Mouse (Mus musculus): ENCODE results near the gene Gimap4. TPM values are rescaled to one million over a fixed set of nuclear protein-coding genes. Genes with fewer than 3 reads are reported as not detected.
A peak's percentile ranks its signal among the peaks of the same experiment; 100 is the strongest.

Gene Gimap4
- total and polyA plus RNA-seq, 2 experiments from 2014 or later = 27.1 to 37.4 TPM

DNA sequence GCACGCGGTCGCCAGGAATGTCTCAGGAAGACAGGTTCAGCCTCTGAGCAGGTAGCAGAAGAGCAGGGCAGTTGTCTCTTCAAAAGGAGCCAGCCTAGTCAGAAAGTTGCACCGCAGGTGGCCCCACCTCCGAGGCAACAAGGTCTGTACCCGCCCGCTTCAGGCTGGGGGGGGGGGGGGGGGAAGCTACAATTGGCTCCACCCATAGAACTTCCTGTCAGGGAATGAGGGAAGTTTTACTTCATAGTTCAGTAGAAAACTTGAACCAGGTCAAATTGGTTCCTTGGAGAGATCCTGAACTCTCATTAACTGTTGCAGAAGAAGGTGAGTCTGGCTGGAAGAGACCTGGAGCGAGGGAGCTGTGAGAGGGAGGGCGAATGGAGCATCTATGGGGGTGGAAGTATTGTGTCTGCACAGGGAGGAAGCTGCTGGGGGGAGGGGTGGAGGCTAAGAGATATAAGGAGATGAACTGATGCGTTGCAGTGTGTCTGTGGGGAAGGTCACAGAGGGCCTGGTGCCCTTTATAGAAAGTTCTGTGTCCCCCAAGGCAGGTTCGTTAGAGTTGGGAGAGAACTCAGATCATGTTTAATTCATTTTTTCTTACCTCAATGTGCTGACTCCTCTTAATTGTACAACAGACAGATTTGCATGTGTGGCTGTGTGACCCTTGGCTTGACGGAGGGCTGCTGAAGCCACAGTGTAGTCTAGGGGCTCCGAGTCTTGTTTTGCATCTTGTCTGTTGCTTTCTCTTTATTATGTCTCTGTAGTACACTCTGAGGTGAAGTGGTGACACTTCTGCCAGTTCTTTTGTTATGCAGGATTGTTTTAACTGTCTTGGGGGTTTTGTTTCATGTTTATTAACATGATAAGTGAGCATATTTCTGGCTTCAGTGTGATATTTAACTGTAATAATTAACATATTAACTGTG, 8.2 kb upstream of the Gimap4 start, which contains the start of gene Gimap9:
TSS of gene Gimap9 (plus strand) at position 199 of the 929 bp plus-strand sequence.
- ATAC-seq (ENCODE audit: insufficient read depth, low read depth) (0 out of 2 replicates have a peak, but pooled peaks have one; percentile 24), DNase-seq (ENCODE audit: low spot score) (peak; percentile 18)
- TF ChIP-seq EP300 (IDR thresholded peaks at IDR 0.05; ENCODE audit: low read depth) (no peak), CTCF (IDR thresholded peaks at IDR 0.05; ENCODE audit: low read depth) (no peak)

DNA sequence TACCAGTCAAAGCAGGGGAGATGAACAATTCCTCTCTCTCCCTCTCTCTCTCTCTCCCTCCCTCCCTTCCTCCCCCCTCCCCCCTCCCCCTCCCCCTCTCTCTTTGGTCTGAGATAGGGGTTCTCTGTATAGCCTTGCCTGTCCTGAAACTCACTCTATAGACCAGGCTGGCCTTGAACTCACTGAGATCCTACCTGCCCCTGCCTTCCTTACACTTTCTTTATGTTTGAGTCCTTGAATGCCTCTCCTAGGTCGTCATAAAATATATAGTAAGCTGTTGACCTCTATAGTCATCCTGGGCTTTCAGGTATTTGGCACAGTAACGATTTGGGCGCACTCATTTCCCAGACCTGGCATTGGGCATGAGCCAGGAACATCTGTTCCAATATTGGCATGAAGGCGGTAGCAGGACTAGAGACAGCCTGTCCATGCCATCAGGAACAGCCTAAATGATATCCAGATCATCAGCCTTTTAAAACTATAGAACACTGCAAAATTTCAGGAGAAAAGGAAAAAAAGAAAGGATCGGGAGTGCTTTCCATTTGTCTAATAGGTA, 7.4 kb upstream of the Gimap4 start:
- WGBS = 66% methylated on average over 5 of the region's 5 CpGs

More for the DNA sequence above, 8.2 kb upstream of the Gimap4 start, which contains the start of gene Gimap9:
- Histone ChIP-seq H3K27me3 (ENCODE audit: control insufficient read depth, insufficient read depth, low read length) (no peaks in the 10 kb centered on the region), H3K36me3 (replicated peaks; ENCODE audit: control insufficient read depth, insufficient read depth, low read length) (no peaks in the 10 kb centered on the region), H3K9me3 (replicated peaks; ENCODE audit: control insufficient read depth, low read length) (no peaks in the 10 kb centered on the region), H3K4me2 (ENCODE audit: low read depth, low read length) (peak within 1 kb of the TSS; percentile 53), H3K4me1 (ENCODE audit: control insufficient read depth, insufficient read depth) (no peaks in the 10 kb centered on the region), H3K27ac (ENCODE audit: low read depth) (peak within 1 kb of the TSS; percentile 55), H3K4me3 (ENCODE audit: low read depth, low read length) (peak within 1 kb of the TSS; percentile 41), H3K9ac (replicated peaks; ENCODE audit: low read depth, low read length) (peak within 1 kb of the TSS; percentile 29; the same call in 1 of the 2 replicates)
- 34% methylated on average over 13 of the region's 13 CpGs for WGBS

DNA sequence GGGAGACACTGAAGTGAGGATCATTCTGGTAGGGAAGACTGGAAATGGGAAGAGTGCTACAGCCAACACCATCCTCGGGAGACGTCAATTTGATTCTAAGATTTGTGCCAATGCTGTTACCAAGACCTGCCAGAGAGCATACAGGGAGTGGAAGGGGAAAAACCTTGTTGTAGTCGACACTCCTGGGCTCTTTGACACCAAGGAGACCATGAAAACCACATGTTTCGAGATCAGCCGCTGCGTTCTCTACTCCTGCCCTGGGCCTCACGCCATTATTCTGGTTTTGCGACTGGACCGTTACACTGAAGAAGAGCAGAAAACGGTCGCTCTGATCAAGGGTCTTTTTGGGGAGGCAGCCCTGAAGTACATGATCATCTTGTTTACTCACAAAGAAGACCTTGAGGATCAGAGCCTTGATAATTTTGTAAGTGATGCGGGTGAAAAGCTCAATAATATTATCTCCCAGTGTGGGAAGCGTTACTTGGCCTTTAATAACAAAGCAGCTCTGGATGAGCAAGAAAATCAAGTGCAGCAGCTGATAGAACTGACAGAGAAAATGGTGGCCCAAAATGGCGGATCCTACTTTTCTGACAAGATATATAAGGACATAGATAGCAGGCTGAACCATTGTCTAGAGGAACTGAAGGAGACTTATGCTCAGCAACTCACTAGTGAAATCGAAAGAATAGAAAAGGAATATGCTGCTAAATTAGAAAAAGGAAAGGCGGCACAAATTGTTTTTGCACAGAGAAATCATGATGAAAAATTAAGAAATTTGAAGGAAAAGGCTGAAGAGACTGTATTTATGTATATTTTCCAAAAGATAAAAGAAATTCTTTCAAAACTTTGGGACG, 6.6 kb upstream of the Gimap4 start:
- Histone ChIP-seq H3K27me3 (ENCODE audit: control insufficient read depth, insufficient read depth, low read length) (no peaks in the 10 kb centered on the region), H3K4me3 (ENCODE audit: low read depth, low read length) (peak overlapping the region; percentile 41; the same call in 1 of the 2 replicates), H3K27ac (ENCODE audit: low read depth) (no peak overlapping the region), H3K9me3 (replicated peaks; ENCODE audit: control insufficient read depth, low read length) (no peaks in the 10 kb centered on the region), H3K9ac (replicated peaks; ENCODE audit: low read depth, low read length) (no peak overlapping the region), H3K4me1 (ENCODE audit: control insufficient read depth, insufficient read depth) (no peaks in the 10 kb centered on the region), H3K36me3 (replicated peaks; ENCODE audit: control insufficient read depth, insufficient read depth, low read length) (no peaks in the 10 kb centered on the region), H3K4me2 (ENCODE audit: low read depth, low read length) (peak overlapping the region; percentile 53; the same call in 1 of the 2 replicates)
- no peak for DNase-seq (ENCODE audit: low spot score)
- 86% methylated on average over 17 of the region's 17 CpGs for WGBS
- no peak for ATAC-seq (ENCODE audit: insufficient read depth, low read depth)
- TF ChIP-seq CTCF (IDR thresholded peaks at IDR 0.05; ENCODE audit: low read depth) = no peak
- no peak for TF ChIP-seq EP300 (IDR thresholded peaks at IDR 0.05; ENCODE audit: low read depth)

More for the DNA sequence above, 7.4 kb upstream of the Gimap4 start:
- DNase-seq (ENCODE audit: low spot score) (no peak), ATAC-seq (ENCODE audit: insufficient read depth, low read depth) (no peak)
- peak overlapping the region; percentile 41 for H3K4me3 ChIP-seq (ENCODE audit: low read depth, low read length)
- no peak overlapping the region for H3K27ac ChIP-seq (ENCODE audit: low read depth)
- TF ChIP-seq EP300 (IDR thresholded peaks at IDR 0.05; ENCODE audit: low read depth) (no peak), CTCF (IDR thresholded peaks at IDR 0.05; ENCODE audit: low read depth) (no peak)
- H3K4me1 ChIP-seq (ENCODE audit: control insufficient read depth, insufficient read depth) = no peaks in the 10 kb centered on the region
- no peaks in the 10 kb centered on the region for H3K27me3 ChIP-seq (ENCODE audit: control insufficient read depth, insufficient read depth, low read length)
- no peak overlapping the region for H3K9ac ChIP-seq (replicated peaks; ENCODE audit: low read depth, low read length)
- no peaks in the 10 kb centered on the region for H3K9me3 ChIP-seq (replicated peaks; ENCODE audit: control insufficient read depth, low read length)
- H3K36me3 ChIP-seq (replicated peaks; ENCODE audit: control insufficient read depth, insufficient read depth, low read length) = no peaks in the 10 kb centered on the region
- peak overlapping the region; percentile 53 for H3K4me2 ChIP-seq (ENCODE audit: low read depth, low read length)

DNA sequence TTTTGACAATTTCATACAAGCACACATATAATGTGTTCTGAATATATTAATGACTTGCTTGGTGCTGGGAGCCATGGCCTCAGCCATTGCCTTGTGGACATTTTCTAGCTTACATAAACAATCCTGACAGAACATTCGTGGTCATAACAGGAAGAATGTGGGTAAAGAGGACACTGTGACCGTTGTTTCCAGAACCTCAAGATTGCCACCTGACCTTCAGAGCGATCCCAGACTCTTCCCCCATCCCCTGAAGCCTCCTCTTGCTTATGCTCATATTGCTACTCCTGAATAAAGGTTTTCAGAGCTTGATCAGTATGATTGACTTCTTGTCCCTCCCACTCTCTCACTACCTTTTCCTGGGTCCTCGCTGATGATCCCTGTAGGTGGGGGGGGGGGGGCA, 6.0 kb upstream of the Gimap4 start:
- ATAC-seq (ENCODE audit: insufficient read depth, low read depth) (no peak), DNase-seq (ENCODE audit: low spot score) (no peak)
- Histone ChIP-seq H3K4me3 (ENCODE audit: low read depth, low read length) (no peak overlapping the region), H3K9me3 (replicated peaks; ENCODE audit: control insufficient read depth, low read length) (no peaks in the 10 kb centered on the region), H3K4me2 (ENCODE audit: low read depth, low read length) (no peak overlapping the region), H3K9ac (replicated peaks; ENCODE audit: low read depth, low read length) (no peak overlapping the region), H3K36me3 (replicated peaks; ENCODE audit: control insufficient read depth, insufficient read depth, low read length) (no peaks in the 10 kb centered on the region), H3K27ac (ENCODE audit: low read depth) (no peak overlapping the region), H3K4me1 (ENCODE audit: control insufficient read depth, insufficient read depth) (no peaks in the 10 kb centered on the region), H3K27me3 (ENCODE audit: control insufficient read depth, insufficient read depth, low read length) (no peaks in the 10 kb centered on the region)
- TF ChIP-seq EP300 (IDR thresholded peaks at IDR 0.05; ENCODE audit: low read depth) (no peak), CTCF (IDR thresholded peaks at IDR 0.05; ENCODE audit: low read depth) (no peak)
- WGBS = 60% methylated on average over 4 of the region's 4 CpGs

DNA sequence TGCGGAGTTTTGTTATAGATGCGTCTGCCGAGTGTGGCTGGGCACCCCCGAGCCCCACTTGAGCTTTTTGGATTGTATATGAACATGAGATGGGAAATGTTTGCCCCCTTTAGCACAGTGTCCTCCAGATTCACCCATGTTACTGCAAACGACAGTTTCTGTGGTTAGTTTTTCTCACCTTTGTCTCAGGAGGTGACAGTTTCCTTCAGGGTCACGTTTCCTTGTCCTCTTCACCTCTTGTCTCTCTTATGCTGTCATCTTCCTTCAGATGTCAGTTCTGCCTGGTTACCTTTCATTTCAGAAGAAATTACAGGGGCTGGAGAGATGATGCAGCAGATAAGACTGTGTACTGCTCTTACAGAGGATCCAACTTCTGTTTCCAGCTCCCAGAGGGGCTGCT, 4.6 kb upstream of the Gimap4 start:
- ATAC-seq (ENCODE audit: insufficient read depth, low read depth) = no peak
- 71% methylated on average over 6 of the region's 6 CpGs for WGBS

More for the DNA sequence above, 4.6 kb upstream of the Gimap4 start:
- no peak overlapping the region; the same call in 1 of the 2 replicates for H3K27ac ChIP-seq (ENCODE audit: low read depth)
- H3K4me1 ChIP-seq (ENCODE audit: control insufficient read depth, insufficient read depth) = no peaks in the 10 kb centered on the region
- no peak overlapping the region for H3K4me3 ChIP-seq (ENCODE audit: low read depth, low read length)
- no peak overlapping the region for H3K9ac ChIP-seq (replicated peaks; ENCODE audit: low read depth, low read length)
- TF ChIP-seq EP300 (IDR thresholded peaks at IDR 0.05; ENCODE audit: low read depth) = no peak
- TF ChIP-seq CTCF (IDR thresholded peaks at IDR 0.05; ENCODE audit: low read depth) = no peak
- no peak overlapping the region for H3K4me2 ChIP-seq (ENCODE audit: low read depth, low read length)
- no peaks in the 10 kb centered on the region for H3K36me3 ChIP-seq (replicated peaks; ENCODE audit: control insufficient read depth, insufficient read depth, low read length)
- DNase-seq (ENCODE audit: low spot score) = no peak
- H3K27me3 ChIP-seq (ENCODE audit: control insufficient read depth, insufficient read depth, low read length) = no peaks in the 10 kb centered on the region
- H3K9me3 ChIP-seq (replicated peaks; ENCODE audit: control insufficient read depth, low read length) = no peaks in the 10 kb centered on the region

Measured in heart, postnatal 0 days (tissue).